Mouse (Mus musculus): ENCODE data around the gene Camk2n1.

DNA sequence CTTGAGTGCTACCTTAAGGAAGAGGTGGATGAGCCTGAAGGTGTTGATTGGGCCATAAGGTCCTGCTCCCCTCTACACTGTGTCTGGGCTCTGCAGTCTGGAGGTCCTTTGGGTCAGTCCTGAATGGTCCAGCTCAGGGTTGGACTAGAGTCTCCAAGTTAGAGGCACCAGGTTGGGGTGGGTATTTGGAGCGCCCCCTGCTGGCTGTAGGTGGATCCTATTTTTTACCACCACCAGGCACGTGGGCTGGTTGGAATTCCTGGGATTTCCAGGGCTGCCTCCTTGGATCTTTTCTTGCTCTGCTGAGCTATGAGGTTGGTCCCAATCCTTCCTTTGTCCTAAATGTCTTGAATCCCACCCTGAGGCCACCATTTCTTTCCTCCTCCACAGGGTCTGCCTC, 49.3 kb upstream of the Camk2n1 start:
- TF ChIP-seq CTCF (conservative IDR thresholded peaks at IDR 0.05; ENCODE audit: insufficient read depth, insufficient read length, low read depth, low read length) (peak; percentile 71), POLR2A (IDR thresholded peaks at IDR 0.05; ENCODE audit: low read depth, low read length) (no peak)
